Mouse (Mus musculus) spleen, embryonic (tissue): ENCODE results near the gene Hspb6.

Source experiments
- CTCF ChIA-PET: fragments of 350-600 bp; sonication (Branson Sonifier 250); formaldehyde crosslinking; loops from one replicate; lab custom pipeline; 2022; lab: Charles Lee

Gene Hspb6

GRCm38 (mm10) chr7:30604944-30605343 lies 53.0 kb downstream of the Hspb6 start:
- CTCF ChIA-PET = interaction anchor here (0.6 kb wide), 1 partner anchor 9 kb away, joined by 7 read pairs; no protein-coding TSS in a partner anchor
